Mouse (Mus musculus) spleen, embryonic (tissue): ENCODE measurements around the gene Onecut3.

Experiments
- CTCF ChIA-PET: fragments of 350-600 bp; sonication (Branson Sonifier 250); formaldehyde crosslinking; loops from one replicate; lab custom pipeline; 2022; lab: Charles Lee

The Onecut3 gene

DNA sequence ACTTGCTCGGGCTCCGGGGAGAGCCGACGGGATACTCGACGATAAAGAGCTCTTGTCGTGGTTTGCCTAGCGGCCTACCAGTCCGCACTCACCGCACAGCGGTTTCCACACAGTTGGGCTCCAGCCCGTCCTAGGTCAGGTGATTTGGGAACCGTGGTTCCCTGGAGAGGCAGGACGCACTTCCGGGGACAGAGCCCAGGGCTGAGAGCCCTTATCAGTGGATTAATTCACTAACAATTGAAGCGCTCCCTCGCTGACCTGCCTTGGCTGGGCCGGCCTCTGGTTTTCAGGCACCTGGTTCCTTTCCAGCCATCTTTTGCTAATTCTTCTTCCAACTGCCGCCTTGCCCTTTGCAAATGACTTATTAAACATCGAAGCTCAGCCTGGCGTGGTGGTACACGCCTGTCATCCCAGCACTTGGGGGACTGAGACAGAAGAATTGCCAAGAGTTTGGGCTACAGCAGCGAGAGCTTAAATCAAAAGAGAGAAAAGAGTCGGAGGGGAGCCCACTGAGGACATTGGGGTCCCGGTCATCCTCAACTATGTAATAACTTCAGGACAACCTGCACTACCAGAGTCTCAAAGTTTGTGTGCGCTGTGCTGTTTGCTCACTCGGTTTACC, 9.1 kb downstream of the Onecut3 start:
- CTCF ChIA-PET = no interaction called here

DNA sequence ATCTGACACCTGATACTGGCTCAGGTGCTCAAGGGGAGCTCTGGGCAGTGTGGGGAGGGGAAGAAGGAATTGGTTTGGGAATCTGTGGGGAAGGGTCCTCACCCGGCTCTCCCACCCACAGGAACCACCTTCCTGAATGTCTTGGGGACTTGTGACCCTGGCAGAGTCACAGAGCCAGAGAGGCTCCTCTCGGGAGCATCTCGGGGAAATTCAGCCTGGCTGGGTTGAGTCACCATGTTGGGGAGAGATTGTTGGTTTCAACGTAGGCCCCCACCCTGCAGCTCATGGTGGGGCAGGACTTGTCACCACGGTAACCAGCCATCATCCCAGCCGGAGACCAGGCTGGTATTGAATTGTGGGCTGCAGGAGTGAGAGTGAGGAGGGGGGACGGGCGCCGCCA, 10.1 kb downstream of the Onecut3 start:
- CTCF ChIA-PET = interaction anchor here (0.6 to 1.2 kb wide), 4 partner anchors 56 to 136 kb away, joined by 3 to 9 read pairs (median 4); no protein-coding TSS in a partner anchor

DNA sequence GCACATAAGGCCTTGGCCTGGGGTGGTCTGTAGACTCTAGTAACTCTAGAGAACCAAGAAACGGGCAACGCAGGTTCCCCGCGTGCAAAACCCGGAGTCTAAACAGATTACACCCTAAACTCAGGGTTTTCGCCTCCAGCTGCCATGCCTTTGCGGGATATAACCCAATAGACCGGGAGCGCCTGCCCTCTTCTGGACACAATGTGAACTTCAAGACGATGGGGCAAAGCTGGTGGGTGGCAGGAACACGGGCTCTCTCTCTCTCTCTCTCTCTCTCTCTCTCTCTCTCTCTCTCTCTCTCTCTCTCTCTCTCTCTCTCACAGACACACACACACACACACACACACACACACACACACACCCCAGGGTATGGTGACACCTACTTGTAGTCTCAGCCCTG, 11.6 kb downstream of the Onecut3 start:
- CTCF ChIA-PET = interaction anchor here (0.6 to 0.7 kb wide), 4 partner anchors 11 to 465 kb away, joined by 3 to 14 read pairs (median 9); partner anchors contain the start of gene Tmprss9

DNA sequence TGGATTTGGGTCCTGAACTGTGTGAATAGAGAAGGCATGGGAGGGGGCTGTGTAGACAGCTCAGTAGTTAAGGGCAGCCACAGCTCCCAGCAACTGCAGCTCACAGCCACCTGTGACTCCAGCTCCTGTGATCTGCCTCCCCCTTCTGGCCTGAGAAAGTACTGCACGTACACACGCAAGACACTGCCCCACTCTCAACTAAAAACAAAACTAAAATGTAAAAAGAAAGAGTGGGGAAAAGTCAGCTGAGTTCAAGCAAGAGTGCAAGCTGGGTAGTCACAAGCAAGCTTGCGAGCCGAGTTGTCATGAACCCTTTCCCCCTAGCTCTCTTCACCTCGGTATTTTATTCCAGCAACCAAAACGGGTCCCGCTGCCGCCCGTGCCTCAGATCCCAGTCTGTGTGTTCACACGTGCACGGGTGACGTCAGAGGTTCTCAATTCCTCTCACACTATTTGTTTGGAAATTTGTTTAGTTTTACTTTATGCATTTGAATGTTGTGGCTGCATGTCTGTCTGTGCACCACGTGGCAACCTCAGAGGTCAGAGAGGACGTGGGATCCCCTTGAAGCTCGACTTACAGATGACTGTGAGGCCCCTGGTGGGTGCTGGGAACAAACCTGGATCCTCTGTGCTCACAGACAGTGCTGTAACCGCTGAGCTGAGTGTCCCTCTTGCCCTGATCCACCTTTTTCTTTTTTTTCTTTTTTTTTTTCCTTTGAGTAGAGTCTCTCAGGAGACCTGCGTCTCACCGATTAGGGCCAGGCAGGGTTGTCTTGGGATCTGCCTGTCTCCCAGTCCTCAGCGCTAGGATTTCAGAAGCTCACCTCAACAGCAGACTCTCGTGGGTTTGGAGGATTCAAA, 15.0 kb downstream of the Onecut3 start:
- CTCF ChIA-PET = interaction anchor here (0.6 to 1.2 kb wide), 6 partner anchors 14 to 242 kb away, joined by 3 to 5 read pairs (median 4); no protein-coding TSS in a partner anchor

DNA sequence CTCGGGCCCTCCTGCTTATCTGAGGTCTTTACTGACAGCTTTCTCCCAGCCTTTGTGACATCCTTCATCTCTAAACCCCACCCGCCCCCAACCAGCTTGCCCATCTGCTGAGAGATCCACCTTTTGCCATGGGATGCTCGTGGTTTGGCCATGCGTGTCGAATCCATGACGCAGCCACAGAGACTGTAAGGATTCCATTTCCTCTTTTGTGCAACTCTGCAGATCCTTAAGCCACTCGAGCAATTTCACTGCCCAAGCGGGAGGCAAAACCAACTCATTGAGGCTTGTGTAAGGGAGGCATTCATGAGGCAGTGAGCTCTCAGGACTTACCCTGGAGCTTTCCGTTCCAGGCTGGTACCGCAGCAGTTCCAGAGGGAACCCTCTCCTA, 15.6 kb downstream of the Onecut3 start:
- CTCF ChIA-PET = interaction anchor here (0.6 to 1.2 kb wide), 2 partner anchors 15 to 38 kb away, joined by 3 to 5 read pairs; no protein-coding TSS in a partner anchor

DNA sequence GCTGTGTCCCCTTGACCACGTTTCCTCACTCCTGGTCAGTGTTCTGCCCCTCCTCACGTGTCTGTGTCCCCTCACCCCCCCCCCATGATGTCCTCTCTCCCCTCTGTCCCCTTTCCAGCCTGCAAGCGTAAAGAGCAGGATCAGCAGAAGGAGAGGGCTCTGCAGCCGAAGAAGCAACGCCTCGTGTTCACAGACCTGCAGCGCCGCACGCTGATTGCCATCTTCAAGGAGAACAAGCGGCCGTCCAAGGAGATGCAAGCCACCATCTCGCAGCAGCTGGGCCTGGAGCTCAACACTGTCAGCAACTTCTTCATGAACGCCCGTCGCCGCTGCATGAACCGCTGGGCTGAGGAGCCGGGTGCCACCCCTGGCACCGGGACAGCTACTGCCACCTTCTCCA, 19.1 kb downstream of the Onecut3 start:
- CTCF ChIA-PET = interaction anchor here (0.5 kb wide), 1 partner anchor 25 kb away, joined by 3 read pairs; the partner anchor contains the start of gene Atp8b3

DNA sequence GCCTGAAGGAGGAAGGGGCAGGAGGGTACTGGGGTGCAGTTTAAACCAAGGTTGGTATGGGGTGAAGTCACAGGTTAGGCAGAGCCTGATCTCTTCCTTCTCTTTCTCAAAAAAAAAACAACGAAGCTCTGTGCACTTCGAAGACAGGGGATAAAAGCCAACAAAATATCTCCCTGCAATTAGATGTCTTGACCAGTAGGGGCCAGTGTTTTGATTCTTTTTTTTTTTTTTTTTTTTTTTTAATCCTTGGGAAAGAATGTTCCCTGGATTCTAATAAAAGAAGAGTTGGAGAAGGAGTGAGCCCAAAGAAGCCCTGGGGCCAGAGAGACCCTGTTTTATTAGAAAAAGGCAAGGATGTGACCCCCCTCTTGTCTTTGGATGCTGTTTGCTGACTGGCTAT, 24.7 kb downstream of the Onecut3 start:
- CTCF ChIA-PET = interaction anchor here (0.6 to 0.7 kb wide), 3 partner anchors 23 to 88 kb away, joined by 3 to 13 read pairs (median 7); no protein-coding TSS in a partner anchor

DNA sequence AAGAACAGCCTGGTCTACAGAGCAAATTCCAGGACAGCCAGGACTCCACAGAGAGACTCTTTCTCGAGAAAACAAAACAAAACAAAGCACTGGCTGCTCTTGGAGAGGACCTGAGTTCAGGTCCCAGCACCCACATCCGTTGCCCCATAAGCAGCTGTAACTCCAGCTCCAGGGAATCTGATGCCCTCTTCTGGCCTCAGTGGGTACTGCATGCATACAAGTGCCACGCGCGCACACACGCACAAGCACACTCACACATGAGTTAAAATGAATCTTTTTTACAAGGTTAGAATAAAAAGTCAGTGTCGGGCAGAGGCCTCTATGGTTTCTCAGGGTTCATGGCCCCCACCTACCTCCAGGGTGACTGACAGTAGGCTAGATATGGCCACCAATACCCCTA, 28.7 kb downstream of the Onecut3 start:
- CTCF ChIA-PET = no interaction called here

DNA sequence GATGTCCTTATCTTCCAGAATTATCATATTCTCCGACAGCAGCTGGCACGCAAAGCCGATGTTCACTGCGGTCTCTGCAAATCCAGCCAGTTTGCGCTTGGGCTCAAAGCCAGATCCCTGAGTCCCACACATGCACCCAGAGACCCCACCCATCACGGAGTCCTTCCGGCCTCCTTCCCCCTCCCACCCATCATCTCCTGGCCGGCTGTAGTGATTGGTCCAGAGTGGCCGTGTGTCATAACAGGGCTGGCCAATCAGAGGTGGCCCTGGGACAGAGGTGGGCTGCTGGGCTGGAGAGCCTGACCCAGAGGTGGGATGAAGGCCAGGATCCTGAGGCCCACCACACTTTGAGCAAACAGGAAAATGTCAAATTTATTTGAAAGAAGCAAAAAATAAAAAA, 31.5 kb downstream of the Onecut3 start:
- CTCF ChIA-PET = no interaction called here

DNA sequence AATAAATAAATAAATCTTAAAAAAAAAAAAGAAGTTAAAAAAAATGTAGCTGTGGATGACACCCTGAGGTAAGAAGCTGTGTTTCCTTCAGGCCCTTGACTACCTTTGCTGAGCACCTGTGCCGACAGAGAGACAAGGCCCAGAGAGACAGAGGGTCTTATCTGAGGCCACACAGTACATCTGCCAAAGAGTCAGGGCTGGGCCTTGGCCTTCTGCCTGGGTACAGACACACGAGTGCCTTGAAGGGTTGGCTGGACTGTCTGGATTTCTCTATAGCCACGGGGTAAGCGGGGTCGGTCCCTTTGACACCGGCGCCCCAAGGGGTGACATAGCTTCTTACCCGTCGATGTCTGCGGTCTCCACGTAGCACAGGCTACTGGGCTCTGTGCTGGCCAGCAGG, 38.1 kb downstream of the Onecut3 start:
- CTCF ChIA-PET = interaction anchor here (1.0 kb wide), 1 partner anchor 8 kb away, joined by 3 read pairs; no protein-coding TSS in a partner anchor

DNA sequence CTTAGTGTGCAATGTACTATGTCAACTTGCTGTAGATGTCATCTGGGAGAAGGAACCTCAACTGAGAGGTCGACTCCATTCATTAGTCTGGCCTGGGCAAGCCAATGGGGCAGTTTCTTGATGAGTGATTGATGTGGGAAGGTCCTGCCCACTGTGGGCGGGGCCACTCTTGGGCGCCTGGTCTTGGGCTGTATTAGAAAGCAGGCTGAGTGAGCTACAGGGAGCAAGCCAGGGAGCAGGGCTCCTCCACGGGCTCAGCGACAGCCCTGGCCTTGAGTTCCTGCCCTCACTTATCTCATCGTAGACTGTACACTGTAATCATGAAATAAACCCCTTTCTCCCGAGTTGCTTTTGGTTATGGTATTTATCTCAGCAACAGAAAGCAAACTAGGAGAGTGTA, 39.1 kb downstream of the Onecut3 start:
- CTCF ChIA-PET = no interaction called here

DNA sequence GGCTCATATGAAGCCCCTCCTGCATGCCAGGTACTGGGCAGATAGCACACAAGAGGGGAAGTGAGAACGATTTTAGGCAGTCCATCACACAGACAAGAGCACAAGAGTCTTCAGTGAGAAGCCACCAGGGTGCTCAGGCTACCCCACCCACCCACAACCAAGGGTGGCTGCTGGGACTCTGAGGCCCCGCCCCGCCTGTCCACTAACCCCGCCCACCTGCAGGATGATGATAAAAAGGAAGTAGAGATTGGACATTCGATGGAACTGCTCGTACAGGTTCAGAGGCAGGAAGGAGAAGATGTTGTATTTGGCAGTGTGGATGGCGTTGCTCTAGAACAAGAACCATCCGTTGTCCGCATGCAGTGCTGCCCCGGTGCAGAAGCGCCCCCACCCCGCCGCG, 40.4 kb downstream of the Onecut3 start:
- CTCF ChIA-PET = no interaction called here

DNA sequence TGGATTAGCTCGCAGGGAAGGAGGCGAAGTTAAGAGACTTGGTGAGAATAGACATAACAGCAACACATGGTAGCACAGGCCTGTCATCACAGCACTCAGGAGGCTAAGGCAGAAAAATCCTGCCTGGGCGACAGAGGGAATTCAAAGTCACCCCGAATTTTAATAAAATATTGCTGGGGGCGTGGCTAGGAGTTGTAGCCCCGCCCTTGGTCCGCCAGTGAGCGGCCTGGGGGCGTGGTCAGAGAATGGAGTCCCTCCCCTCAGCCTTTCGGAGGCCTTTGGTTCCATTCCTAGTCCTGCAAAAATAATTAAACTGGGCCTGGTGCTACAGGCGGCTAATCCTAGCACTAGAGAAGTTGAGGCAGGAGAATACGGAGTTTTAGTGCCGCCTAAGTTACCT, 41.1 kb downstream of the Onecut3 start:
- CTCF ChIA-PET = no interaction called here

DNA sequence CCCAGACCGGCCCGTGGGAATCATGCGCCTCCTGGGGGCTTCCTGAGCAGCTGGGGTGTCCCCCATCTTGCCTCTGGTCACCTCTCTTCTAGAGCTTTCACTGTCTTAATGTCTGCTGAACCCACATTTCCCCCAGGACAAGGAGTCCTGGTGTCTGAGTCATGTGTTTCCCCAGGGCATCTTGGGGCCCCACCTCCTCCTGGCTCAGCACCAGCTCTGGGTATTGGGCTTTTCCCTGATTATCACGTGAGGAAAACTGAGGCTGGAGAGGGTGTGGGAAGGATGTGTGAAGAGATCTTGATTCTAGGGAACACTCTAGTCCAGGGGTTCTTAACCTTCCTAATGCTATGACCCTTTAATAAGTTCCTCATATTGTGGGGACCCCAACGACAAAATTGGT, 43.5 kb downstream of the Onecut3 start:
- CTCF ChIA-PET = interaction anchor here (0.6 to 0.7 kb wide), 2 partner anchors 20 to 383 kb away, joined by 3 to 15 read pairs; no protein-coding TSS in a partner anchor

DNA sequence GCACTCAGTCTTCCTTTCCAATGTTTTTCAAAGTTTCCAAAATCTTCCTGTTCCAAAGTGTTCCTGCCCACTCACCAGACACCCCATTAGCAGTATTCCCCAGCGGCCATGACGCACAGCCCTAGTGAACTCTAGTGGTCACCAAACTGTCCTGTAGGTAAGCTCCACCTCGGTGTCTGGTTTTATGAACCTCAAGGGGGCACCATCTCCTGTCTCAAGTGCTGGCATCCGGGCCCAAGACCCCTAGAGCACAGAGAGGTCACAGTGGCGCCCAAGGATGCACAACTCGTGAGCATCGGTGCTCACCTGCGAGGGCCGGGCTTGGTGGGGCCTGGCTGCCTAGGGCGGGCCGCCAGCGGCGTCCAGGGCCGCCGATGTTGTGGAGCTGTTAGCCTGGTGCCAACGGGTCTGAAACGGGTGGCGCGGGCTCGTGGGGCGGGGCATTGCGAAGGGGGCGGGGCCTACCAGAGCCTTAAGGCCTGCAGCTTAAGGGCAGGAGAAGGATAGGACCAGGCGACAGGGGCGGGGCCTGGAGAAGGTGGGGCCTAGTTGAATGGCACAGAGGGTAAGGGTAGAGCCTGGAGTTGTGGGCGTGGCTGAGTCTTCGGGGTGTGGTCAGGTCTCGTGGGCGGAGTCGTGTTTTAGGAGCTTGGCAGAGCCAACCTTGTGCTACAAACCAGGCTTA, 44.2 kb downstream of the Onecut3 start, which contains the start of gene Atp8b3:
Gene Atp8b3 (minus strand): TSS at position 415 of the 685 bp plus-strand sequence.
- CTCF ChIA-PET = interaction anchor here (0.6 kb wide), 2 partner anchors 25 to 992 kb away, joined by 3 to 6 read pairs; no protein-coding TSS in a partner anchor

DNA sequence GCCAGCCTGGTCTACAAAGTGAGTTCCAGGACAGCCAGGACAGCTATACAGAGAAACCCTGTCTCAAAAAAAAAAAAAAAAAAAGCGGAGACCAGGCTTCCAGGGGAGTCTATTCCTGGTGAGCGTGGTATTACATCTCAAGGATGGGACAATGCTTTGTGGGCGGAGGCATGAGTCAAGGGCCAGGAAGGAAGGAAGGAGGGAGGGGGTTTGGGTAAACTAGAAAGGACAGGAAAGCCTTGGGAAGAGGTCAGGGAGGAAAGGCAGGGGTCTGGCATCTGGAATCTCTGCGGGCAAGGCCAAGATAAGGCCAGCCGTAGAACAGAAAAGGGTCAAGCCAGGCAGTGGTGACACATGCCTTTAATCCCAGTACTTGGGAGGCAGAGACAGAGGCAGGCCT, 44.9 kb downstream of the Onecut3 start:
- CTCF ChIA-PET = interaction anchor here (0.6 kb wide), 1 partner anchor 993 kb away, joined by 6 read pairs; no protein-coding TSS in a partner anchor

DNA sequence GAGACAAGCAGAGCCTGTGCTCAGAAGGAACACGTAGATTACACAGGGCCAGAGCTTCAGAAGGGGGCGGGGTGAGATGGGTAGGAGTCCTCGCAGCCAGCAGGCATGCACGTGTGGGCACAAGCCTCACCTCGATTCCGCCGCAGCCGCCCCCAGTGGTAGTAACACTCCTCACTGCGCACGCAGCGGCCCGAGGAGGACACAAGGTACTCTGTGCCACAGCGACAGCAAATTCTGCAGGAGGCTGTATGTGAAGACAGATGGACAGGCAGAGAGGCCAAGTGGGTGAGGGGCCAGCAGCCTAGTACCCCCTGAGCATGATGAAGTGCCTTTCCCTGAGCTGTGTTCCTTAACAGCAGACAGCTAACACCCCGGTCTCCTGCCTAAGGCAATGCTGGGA, 49.2 kb downstream of the Onecut3 start:
- CTCF ChIA-PET = no interaction called here

DNA sequence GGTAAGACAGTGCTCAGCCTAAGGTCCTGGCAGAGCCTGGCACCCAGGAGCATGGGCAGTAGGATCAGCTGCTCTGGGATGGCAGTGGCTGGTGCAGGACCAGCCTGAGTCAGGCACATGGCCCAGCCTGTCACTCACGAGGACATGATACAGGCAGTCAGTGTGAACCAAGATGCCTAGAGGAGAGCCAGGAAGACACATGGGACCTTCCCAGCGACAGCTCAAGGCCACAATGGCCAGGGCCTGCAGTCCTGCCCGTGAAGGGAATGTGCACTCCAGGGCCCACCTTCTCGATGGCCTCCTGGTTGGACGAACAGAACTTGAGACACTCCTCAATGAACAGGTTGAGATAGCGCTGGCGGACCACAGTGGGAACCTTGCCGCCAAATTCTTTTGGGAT, 51.0 kb downstream of the Onecut3 start:
- CTCF ChIA-PET = no interaction called here

DNA sequence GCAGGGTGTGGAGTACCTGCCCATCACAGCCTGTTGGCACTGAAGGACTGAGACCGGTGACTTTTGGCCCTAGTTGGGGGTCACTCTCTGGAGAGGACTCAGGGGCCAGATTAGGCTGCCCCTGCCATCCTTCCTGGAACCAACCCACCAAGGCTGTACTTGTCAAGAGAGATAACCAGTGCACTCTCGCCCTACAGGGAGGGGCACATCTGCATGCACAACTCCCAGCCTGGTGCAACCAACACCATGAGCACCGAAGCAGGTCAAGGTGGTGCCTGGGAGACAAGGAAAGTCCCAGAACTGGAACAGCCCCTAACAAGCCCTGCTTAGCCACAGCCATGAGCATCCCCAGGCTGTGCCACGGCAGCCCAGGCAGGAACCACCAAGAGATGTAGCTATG, 52.3 kb downstream of the Onecut3 start:
- CTCF ChIA-PET = no interaction called here

DNA sequence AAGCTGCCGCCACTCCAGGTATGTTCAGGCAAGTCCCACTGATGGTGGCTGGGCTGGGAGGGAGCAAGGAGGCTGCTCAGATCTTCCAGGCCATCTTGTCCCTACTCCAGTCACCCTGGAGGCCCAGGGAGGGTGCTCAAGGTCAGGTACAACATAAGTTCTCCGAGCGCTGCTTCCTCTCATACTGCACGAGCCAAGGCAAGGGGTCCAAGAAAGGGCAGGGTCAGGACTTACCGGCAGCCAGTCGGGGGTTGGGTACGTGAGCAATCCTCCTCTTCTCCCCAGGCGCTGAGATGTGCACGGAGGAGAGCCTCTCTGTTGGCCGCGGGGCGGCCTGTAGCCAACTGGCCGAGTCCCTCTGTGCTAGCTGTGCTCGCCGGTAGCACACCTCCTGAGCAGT, 52.9 kb downstream of the Onecut3 start:
- CTCF ChIA-PET = no interaction called here

DNA sequence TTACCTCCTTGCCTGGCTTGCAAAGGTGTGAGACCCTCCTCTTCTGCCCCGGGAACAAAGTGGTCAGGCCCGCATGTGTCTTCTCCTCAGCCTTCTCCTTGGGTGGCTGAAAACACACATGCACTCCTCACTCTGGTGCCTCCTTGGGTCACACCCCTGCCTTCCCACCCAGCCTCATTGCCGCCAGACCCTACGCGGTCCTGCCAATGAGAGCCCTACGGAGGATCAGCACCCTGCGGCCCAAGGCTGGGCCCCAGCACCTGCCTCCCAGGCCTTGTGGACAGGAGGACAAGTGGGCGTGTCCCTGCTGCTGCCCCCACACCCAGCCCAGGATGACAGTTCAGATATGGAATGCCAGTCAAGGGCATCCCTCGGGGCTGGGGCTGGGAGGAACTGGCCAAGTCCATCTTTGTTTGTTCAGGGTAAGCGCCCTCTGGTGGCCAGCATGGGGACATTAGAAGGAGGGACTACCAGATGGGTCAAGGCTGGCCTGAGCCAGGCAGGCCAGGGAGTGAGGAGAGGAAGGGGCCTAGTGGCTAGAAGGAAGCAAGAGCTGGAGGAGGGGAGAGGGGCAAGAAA, 53.9 kb downstream of the Onecut3 start:
- CTCF ChIA-PET = interaction anchor here (0.6 kb wide), 1 partner anchor 38 kb away, joined by 5 read pairs; no protein-coding TSS in a partner anchor
